In the genomic region with DNA sequence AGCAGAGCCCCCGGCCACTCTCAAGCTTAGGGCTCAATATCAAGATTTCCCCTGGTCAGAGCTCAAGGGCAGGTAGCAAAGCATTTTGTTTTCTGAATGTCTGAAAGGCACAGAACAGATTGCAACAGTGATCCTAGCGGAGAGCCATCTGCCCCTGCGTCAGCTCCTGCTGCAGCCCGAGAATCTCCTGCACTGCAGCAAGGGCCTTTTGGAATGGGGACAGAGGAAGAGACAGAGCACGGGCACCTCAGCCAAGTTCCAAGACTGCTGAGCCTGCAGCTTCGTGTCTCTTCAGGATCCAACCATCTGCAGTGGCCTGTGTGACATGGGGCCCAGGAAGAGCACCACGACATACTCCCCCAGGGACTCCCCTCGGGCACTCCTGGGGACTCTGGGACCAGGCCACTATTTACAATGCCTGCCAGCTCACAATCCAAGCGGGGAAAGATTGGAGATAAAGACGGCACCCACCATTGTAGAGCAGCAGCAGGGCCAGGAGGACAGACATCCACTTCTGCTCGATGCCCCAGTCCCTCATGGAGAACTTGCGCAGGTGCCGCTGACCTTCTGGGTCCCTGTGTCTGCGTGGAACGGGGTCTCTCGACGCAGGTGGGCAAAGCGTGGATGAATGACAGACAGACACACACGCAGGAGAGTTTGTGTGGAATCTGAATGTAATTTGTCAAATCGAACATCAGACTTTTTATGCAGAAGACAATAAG, we compare ENCODE assay signal across 10 mouse cellular contexts. TPM values are rescaled to one million over a fixed set of nuclear protein-coding genes. Genes with fewer than 3 reads are reported as not detected.
A peak's percentile ranks its signal among the peaks of the same experiment; 100 is the strongest.
DNase-seq lines count a peak whose midpoint lies in the region; ATAC-seq and TF ChIP-seq lines count a peak whose summit lies in the region.
"Not testable (repeated sequence)": the region's sequence is repeated elsewhere in the genome, so short reads cannot be mapped to it uniquely, and the experiment has no call there.
"Had no signal": no experiment of that assay in that cellular context is flagged by ENCODE, and none has a peak within 500 bp of the region (broad histone marks: within the 10 kb centered on the region; RNA-seq: fewer than 3 reads in every experiment).

No protein-coding gene starts in this region.

- 0 out of 2 replicates have a peak, but pooled peaks have one; percentile 28 for ATAC-seq in forebrain, postnatal 0 days
- ATAC-seq in hindbrain, postnatal 0 days, result 0 out of 2 replicates have a peak, but pooled peaks have one; percentile 17

- whole genome bisulfite sequencing in cerebellum, adult 2 months, result 41% methylated on average over 18 of the region's 20 CpGs
- 80% methylated on average over 18 of the region's 20 CpGs for WGBS in forebrain, postnatal 0 days
- 77% methylated on average over 18 of the region's 20 CpGs for WGBS in hindbrain, postnatal 0 days

- not testable (repeated sequence) for H3K36me3 ChIP-seq in forebrain, postnatal 0 days (ENCODE audit: insufficient read depth); hindbrain, postnatal 0 days (ENCODE audit: insufficient read depth, low read length)

- H3K9ac ChIP-seq in forebrain, postnatal 0 days; hindbrain, postnatal 0 days (replicated peaks; ENCODE audit: low read length): not testable (repeated sequence)

- H3K4me2 ChIP-seq in forebrain, postnatal 0 days (ENCODE audit: low read depth); hindbrain, postnatal 0 days (ENCODE audit: low read depth, low read length): not testable (repeated sequence)

- TF ChIP-seq POLR2A in cerebellum, adult 2 months (IDR thresholded peaks at IDR 0.05; ENCODE audit: borderline replicate concordance, insufficient read depth, low read length), result not testable (repeated sequence)

- peak; percentile 52 for DNase-seq in cerebellum, adult 11 months
- DNase-seq in cerebellum, adult 2 months, result peak; percentile 63 to 77
- peak; percentile 83 for DNase-seq in cerebellum, adult 9-11 months
- DNase-seq in cerebellum, postnatal 25 days, result peak; percentile 67
- not testable (repeated sequence) for DNase-seq in forebrain, postnatal 0 days; hindbrain, postnatal 0 days (ENCODE audit: low spot score)
- peak; percentile 39 for DNase-seq in testis, postnatal 10 days (ENCODE audit: low spot score)

- H3K9me3 ChIP-seq in forebrain, postnatal 0 days (ENCODE audit: low read length); hindbrain, postnatal 0 days (ENCODE audit: low read length): not testable (repeated sequence)

- H3K4me3 ChIP-seq in cerebellum, adult 2 months (replicated peaks; ENCODE audit: insufficient read depth, low read depth, low read length); forebrain, postnatal 0 days (ENCODE audit: low read depth, low read length); hindbrain, postnatal 0 days (ENCODE audit: low read length): not testable (repeated sequence)

- not testable (repeated sequence) for H3K27me3 ChIP-seq in cerebellum, adult 2 months (ENCODE audit: control insufficient read depth, insufficient read depth, low read length); forebrain, postnatal 0 days (ENCODE audit: insufficient read depth, low read length); hindbrain, postnatal 0 days (ENCODE audit: insufficient read depth, low read length)

- not testable (repeated sequence) for TF ChIP-seq CTCF in cerebellum, adult 2 months (IDR thresholded peaks at IDR 0.05; ENCODE audit: borderline replicate concordance, insufficient read depth, low read depth, low read length); forebrain, postnatal 0 days (IDR thresholded peaks at IDR 0.05; ENCODE audit: low read depth); hindbrain, postnatal 0 days (IDR thresholded peaks at IDR 0.05; ENCODE audit: low read depth)

- H3K4me1 ChIP-seq in cerebellum, adult 2 months (ENCODE audit: control insufficient read depth, insufficient read depth, low read length); forebrain, postnatal 0 days (ENCODE audit: insufficient read depth); hindbrain, postnatal 0 days (ENCODE audit: insufficient read depth, low read length): not testable (repeated sequence)

- H3K27ac ChIP-seq in cerebellum, adult 2 months (ENCODE audit: insufficient read depth, low read length), result peak overlapping the region; percentile 33
- not testable (repeated sequence) for H3K27ac ChIP-seq in forebrain, postnatal 0 days (ENCODE audit: low read depth, low read length); hindbrain, postnatal 0 days

RNA-seq across cellular contexts. Expression of a gene that starts 19.4 kb away (rescaled TPM):
- 26.4 and 30.2 TPM in 2 replicates for polyA plus RNA-seq in cerebellum, adult 2 months (2012; rRNA removed)
- total RNA-seq in forebrain, postnatal 0 days (2014; rRNA removed), result 29.9 and 32.1 TPM in 2 replicates
- 4.8 and 11.0 TPM in 2 replicates for polyA plus RNA-seq in forebrain, postnatal 0 days (2015; fragmentation: Nextera tagmentation; extraction: Ambion mirVana)
- total RNA-seq in hindbrain, postnatal 0 days (2014; rRNA removed), result 15.4 and 20.5 TPM in 2 replicates
- polyA plus RNA-seq in hindbrain, postnatal 0 days (2015; fragmentation: Nextera tagmentation; extraction: Ambion mirVana), result 14.7 and 22.5 TPM in 2 replicates

RNA-seq across cellular contexts. Expression of a gene that starts 34.8 kb away (rescaled TPM):
- polyA plus RNA-seq in cerebellum, adult 2 months (2012; rRNA removed), result 24.6 and 29.0 TPM in 2 replicates
- 91.6 and 111 TPM in 2 replicates for total RNA-seq in forebrain, postnatal 0 days (2014; rRNA removed)
- polyA plus RNA-seq in forebrain, postnatal 0 days (2015; fragmentation: Nextera tagmentation; extraction: Ambion mirVana), result 244 and 265 TPM in 2 replicates
- total RNA-seq in hindbrain, postnatal 0 days (2014; rRNA removed), result 108 and 138 TPM in 2 replicates
- 294 and 303 TPM in 2 replicates for polyA plus RNA-seq in hindbrain, postnatal 0 days (2015; fragmentation: Nextera tagmentation; extraction: Ambion mirVana)

RNA-seq across cellular contexts. Expression of a gene that starts 38.0 kb away (rescaled TPM):
- polyA plus RNA-seq in cerebellum, adult 2 months (2012; rRNA removed), result 0.21 and 0.41 TPM in 2 replicates
- 0.81 TPM in 1 of 2 replicates, not detected in the other for total RNA-seq in forebrain, postnatal 0 days (2014; rRNA removed)
- 0.21 and 0.47 TPM in 2 replicates for polyA plus RNA-seq in forebrain, postnatal 0 days (2015; fragmentation: Nextera tagmentation; extraction: Ambion mirVana)
- 0.32 and 0.42 TPM in 2 replicates for total RNA-seq in hindbrain, postnatal 0 days (2014; rRNA removed)
- polyA plus RNA-seq in hindbrain, postnatal 0 days (2015; fragmentation: Nextera tagmentation; extraction: Ambion mirVana), result 0.73 and 0.79 TPM in 2 replicates
- polyA plus RNA-seq: forebrain, embryonic 11.5 days; G1E; Patski had no signal
